Mouse (Mus musculus) heart, postnatal 0 days (tissue): ENCODE results near the gene Fnbp1.

Experiments
- CTCF ChIP-seq: IDR thresholded peaks from 2 replicates; pipeline ENCODE4 v1.5.1; 2016; ENCODE audit warnings: antibody characterized with exemption, control low read depth, low read depth
- EP300 ChIP-seq: IDR thresholded peaks from 2 replicates; pipeline ENCODE4 v1.6.1; 2016; ENCODE audit warnings: antibody characterized with exemption, low read depth

DNA sequence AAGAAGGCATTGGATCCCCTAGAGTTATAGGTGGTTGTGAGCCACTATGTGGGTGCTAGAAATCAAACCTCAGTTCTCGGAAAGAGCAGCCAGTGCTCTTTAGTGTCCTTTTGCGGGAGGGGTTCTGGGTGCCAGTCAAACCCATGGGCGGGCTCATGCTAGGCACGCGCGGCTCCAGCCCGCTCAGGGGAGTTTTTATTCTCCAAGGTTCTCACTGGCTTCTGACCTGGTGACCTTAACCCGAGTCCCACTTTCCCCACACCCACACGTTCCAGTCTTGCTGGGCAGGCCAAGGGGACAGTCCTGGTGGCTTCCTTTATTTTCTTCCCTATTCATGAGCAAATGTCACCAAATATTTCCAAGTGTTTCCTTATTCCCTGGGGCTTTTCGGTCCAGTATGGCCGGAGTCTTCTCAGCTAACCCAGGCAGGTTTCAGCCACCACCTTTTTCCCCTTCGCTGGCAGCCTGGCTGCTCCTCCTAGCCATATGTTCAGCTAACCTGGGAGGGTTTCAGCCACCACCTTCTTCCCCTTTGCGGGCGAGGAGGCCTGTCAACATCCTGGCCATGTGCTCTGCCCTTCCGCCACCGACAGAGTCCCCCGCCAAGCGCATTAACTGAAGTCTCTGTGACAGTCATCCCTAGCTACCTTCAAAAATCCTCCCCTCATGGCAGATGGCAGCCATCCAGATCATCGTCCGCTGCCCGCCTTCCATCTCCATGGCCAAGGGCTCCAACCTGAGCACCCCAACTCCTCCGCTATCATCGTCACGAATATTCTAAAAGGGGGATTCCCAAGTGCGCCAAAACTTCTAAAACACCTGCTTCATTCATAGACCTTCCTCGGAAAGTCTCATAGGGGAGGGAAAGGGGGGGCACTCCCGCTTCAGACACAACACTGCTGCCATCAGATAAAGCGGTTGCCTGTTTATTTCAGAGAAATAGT lies 80.7 kb downstream of the Fnbp1 start:
- no peak for TF ChIP-seq CTCF
- TF ChIP-seq EP300: no peak
